Mouse (Mus musculus) cerebellum, postnatal 36 days (tissue): ENCODE results near the gene Rsrp1.

Source experiments
- DNase-seq, 2 experiments: peaks; one replicate each; pipeline ENCODE4 v3.0.0; 2021 to 2022; ENCODE audit warnings: mixed read lengths in 2 of 2

The Rsrp1 gene

GRCm38 (mm10) chr4:134967887-134968604 is 44.7 kb downstream of the Rsrp1 start:
- no peak for DNase-seq

- DNase-seq: no peak
Measured at GRCm38 (mm10) chr4:134968605-134968976, 45.2 kb downstream of the Rsrp1 start.

- DNase-seq: no peak
Measured at GRCm38 (mm10) chr4:134975261-134975928, 52.0 kb downstream of the Rsrp1 start.

GRCm38 (mm10) chr4:134975929-134976308 is 52.5 kb downstream of the Rsrp1 start:
- DNase-seq: no peak
